Mouse (Mus musculus) liver, adult 2 months (tissue): Measurements from ENCODE around the gene Me1. TPM values are rescaled to one million over a fixed set of nuclear protein-coding genes. Genes with fewer than 3 reads are reported as not detected.
A peak's percentile ranks its signal among the peaks of the same experiment; 100 is the strongest.

Experiments used
- DNase-seq: peaks from one replicate; pipeline ENCODE4 v3.0.0-alpha.2; 2011; ENCODE audit warnings: low read depth, low spot score; ENCODE audit errors: extremely low read depth
- H3K27ac ChIP-seq: fragments of 200-500 bp; replicated peaks from 2 replicates; pipeline ENCODE4 v1.5.1; 2012; ENCODE audit warnings: low read depth, mild to moderate bottlenecking, control low read depth, inconsistent platforms, low read length; ENCODE audit not compliant: insufficient read depth
- H3K27me3 ChIP-seq: fragments of 200-500 bp; 2 replicates; pipeline ENCODE4 v1.6.1; 2012; ENCODE audit warnings: mild to moderate bottlenecking, moderate library complexity, low read length, inconsistent platforms; ENCODE audit not compliant: control insufficient read depth, insufficient read depth
- H3K36me3 ChIP-seq: fragments of 200-500 bp; 2 replicates; pipeline ENCODE4 v1.6.1; 2012; ENCODE audit warnings: low read length, inconsistent platforms; ENCODE audit not compliant: control insufficient read depth, insufficient read depth
- H3K4me1 ChIP-seq: fragments of 200-500 bp; 2 replicates; pipeline ENCODE4 v1.6.1; 2011; ENCODE audit warnings: low read length; ENCODE audit not compliant: control insufficient read depth, insufficient read depth
- H3K4me3 ChIP-seq: fragments of 200-500 bp; 2 replicates; pipeline ENCODE4 v1.5.1; 2011; ENCODE audit warnings: low read depth, mild to moderate bottlenecking, control low read depth, low read length, moderate library complexity; ENCODE audit not compliant: insufficient read depth
- H3K79me2 ChIP-seq: fragments of 200-500 bp; 2 replicates; pipeline ENCODE4 v1.6.1; 2012; ENCODE audit warnings: inconsistent platforms, mild to moderate bottlenecking, low read length, moderate library complexity; ENCODE audit not compliant: control insufficient read depth, insufficient read depth
- H3K9ac ChIP-seq: fragments of 200-500 bp; 2 replicates; pipeline ENCODE4 v1.6.1; 2012; ENCODE audit warnings: low read depth, mild to moderate bottlenecking, control low read depth, inconsistent platforms, low read length
- CTCF ChIP-seq: fragments of 200-500 bp; IDR thresholded peaks from 2 replicates; pipeline ENCODE4 v1.5.1; 2011; ENCODE audit warnings: low read depth, low read length, control low read depth
- POLR2A ChIP-seq: fragments of 200-500 bp; IDR thresholded peaks from 2 replicates; pipeline ENCODE4 v1.6.1; 2011; ENCODE audit warnings: low read length, control low read depth; ENCODE audit not compliant: insufficient read depth; ENCODE audit errors: extremely low read depth
- WGBS: fragments of 180-500 bp; shearing (Covaris S2); methylation state at CpG from one replicate; pipeline ENCODE4 v1.1.7; 2018; 5-methylcytosine and 5-hydroxymethylcytosine counted together
- polyA plus RNA-seq: library from polyadenylated mRNA; depleted of rRNA; stranded (reverse); fragments of >200 nt; gene quantifications from 2 replicates; pipeline ENCODE4 v1.2.3, GENCODE M21; 2012
- total RNA-seq: library from RNA; depleted of rRNA; stranded (reverse); fragments of >200 nt; gene quantifications from 2 replicates; pipeline ENCODE4 v1.2.3, GENCODE M21; 2014

Gene Me1
- total and polyA plus RNA-seq, 2 experiments: 87.4 to 101 TPM

DNA sequence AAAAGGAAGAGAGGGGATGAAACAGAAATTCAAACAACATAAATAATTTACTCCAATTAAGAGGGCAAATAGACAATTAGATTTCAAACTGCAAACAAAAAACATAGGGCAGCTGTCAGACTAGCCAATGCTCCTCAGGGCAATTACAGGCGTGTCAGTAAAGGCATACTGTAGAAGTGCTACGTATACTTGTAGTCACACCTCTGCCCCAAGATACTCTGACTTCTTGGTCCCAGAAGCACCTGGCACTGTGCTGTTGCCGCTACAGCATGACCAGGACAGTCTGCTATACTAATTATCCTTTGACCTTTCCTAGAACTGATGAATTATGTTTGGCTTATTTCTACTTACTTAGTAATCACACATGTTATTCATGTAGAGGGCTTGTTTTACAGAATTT, 44.5 kb downstream of the Me1 start:
- 80% methylated on average over 3 of the region's 3 CpGs for WGBS
- peaks cover 39% of the 10 kb centered on the region for H3K36me3 ChIP-seq
- no peak for TF ChIP-seq POLR2A
- TF ChIP-seq CTCF: no peak
- H3K79me2 ChIP-seq: no peaks in the 10 kb centered on the region; the same call in 1 of the 2 replicates
- H3K4me3 ChIP-seq: no peak overlapping the region
- H3K9ac ChIP-seq: no peak overlapping the region
- H3K27me3 ChIP-seq: no peaks in the 10 kb centered on the region
- DNase-seq: no peak
- H3K27ac ChIP-seq: no peak overlapping the region
- H3K4me1 ChIP-seq: peaks cover 3% of the 10 kb centered on the region; the same call in 1 of the 2 replicates

DNA sequence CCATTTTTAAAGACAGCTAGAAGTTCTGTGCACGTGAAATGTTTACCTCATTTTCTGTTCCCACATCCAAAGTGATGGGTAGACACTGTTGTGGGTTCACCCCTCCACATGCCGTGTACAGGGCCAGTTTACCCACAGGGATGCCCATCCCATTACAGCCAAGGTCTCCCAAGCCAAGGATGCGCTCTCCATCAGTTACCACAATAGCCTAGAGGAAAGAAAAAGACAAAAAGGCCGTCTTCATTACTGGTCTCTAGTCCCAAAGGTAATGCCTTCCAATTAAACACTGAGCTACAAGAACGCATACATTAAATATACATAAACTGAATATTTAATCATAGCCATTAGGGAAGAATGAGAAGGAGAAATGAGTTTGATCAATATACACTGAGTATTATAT, 44.9 kb downstream of the Me1 start:
- H3K4me1 ChIP-seq: peaks cover 3% of the 10 kb centered on the region; the same call in 1 of the 2 replicates
- peaks cover 39% of the 10 kb centered on the region for H3K36me3 ChIP-seq
- DNase-seq: no peak
- TF ChIP-seq POLR2A (no peak), CTCF (no peak)
- no peak overlapping the region for H3K27ac ChIP-seq
- WGBS: 94% methylated on average over 5 of the region's 5 CpGs
- H3K79me2 ChIP-seq: no peaks in the 10 kb centered on the region; the same call in 1 of the 2 replicates
- no peak overlapping the region for H3K4me3 ChIP-seq
- H3K9ac ChIP-seq: no peak overlapping the region
- no peaks in the 10 kb centered on the region for H3K27me3 ChIP-seq

DNA sequence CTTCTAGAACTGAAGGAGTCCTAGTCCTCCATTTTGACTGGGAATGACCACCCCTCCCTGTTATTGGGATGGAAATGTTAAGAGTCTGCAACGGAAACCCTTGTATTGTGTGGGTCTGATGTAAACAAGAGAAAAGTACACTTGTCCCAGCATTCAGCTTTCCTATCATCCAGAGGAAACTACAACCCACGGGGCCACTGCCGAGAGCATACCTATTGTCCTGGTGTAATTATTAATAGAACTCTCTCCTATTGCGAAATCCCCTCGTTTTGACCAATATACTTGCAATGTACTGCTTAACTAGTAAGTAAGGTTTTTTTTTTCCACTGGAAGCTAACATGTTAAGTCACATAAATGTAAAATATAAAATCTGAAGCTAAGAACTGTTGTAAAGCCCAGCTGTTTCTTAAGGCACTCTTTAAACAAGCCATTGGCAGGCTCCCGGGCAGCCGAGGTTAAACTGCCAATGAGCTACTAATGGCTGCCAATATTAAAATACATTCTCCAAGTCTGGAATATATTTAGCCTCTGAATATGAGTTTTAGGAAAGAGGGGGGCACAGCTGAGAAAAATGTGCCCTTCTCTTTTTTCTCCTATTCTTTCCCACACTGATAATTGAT, 47.7 kb downstream of the Me1 start:
- Histone ChIP-seq H3K36me3 (peaks cover 45% of the 10 kb centered on the region), H3K4me3 (no peak overlapping the region), H3K4me1 (peaks cover 8% of the 10 kb centered on the region; the same call in 1 of the 2 replicates), H3K27ac (0 out of 2 replicates have a peak overlapping the region, but pooled peaks have one; percentile 18), H3K79me2 (no peaks in the 10 kb centered on the region; the same call in 1 of the 2 replicates), H3K27me3 (no peaks in the 10 kb centered on the region), H3K9ac (no peak overlapping the region)
- peak; percentile 92 for DNase-seq
- 10% methylated on average over 7 of the region's 7 CpGs for WGBS
- TF ChIP-seq CTCF (no peak), POLR2A (no peak)

DNA sequence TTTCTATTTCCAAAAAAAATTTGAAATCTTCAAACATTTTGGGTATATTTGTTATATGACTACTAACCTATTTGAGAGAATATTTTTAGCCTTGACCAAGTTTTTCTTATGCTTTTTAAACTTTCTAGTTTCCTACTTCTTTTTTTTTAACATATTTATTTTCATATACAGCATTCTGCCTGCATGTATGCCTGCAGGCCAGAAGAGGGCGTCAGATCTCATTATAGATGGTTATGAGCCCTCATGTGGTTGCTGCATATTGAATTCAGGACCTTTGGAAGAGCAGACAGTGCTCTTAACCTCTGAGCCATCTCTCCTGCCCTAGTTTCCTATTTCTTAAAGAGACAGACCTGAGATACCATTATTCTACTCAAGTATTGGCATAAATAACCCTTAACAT, 48.9 kb downstream of the Me1 start:
- Histone ChIP-seq H3K9ac (no peak overlapping the region), H3K4me1 (peaks cover 8% of the 10 kb centered on the region; the same call in 1 of the 2 replicates), H3K27ac (no peak overlapping the region), H3K36me3 (peaks cover 50% of the 10 kb centered on the region), H3K27me3 (no peaks in the 10 kb centered on the region), H3K4me3 (no peak overlapping the region), H3K79me2 (no peaks in the 10 kb centered on the region; the same call in 1 of the 2 replicates)
- DNase-seq: no peak
- WGBS: 24% methylated on average over 1 of the region's 1 CpGs
- TF ChIP-seq POLR2A (no peak), CTCF (peak; percentile 22; the same call in 1 of the 2 replicates)

DNA sequence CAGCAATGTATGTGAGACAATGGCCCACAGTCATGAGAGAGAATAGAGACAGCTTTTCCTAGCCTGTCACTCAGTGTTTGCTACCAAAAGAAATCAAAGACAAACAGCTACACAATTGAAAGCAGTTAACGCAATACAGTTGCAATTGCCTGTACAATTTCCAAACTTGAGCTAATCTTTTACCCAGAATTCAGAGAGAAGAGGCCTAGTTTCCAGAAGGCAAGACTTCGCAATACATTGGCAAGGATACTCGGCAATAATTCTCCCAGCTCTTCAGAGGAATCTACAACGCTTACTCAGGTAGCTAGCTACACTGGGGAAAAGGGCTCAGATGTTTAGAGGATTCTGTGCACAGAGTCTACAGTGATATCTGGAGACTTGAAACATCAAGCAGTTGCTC, 52.3 kb downstream of the Me1 start:
- peak; percentile 93 for DNase-seq

DNA sequence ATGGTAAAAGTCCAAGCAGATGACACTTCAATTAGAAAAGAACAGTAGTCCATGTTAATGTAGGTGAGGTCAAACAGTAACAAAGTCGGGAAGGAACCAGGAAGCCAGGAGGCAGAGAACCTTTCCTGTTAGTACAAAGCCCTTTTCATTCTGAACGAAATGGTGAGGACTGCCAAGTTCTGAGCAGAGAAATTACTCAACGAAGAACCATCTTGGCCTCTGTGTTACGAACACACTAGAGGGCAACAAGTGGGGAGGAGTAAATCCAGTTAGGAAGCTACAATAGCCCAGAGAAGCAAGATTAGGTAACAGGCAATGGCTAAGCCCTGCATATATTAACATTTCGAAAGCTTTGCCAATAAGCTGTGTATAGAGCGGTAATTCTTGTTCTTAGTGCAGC, 57.0 kb downstream of the Me1 start:
- Histone ChIP-seq H3K4me1 (peaks cover 4% of the 10 kb centered on the region; the same call in 1 of the 2 replicates), H3K27ac (0 out of 2 replicates have a peak overlapping the region, but pooled peaks have one; percentile 8), H3K4me3 (no peak overlapping the region), H3K9ac (no peak overlapping the region), H3K79me2 (no peaks in the 10 kb centered on the region; the same call in 1 of the 2 replicates), H3K36me3 (peaks cover 55% of the 10 kb centered on the region), H3K27me3 (no peaks in the 10 kb centered on the region)
- 29% methylated on average over 6 of the region's 6 CpGs for WGBS
- TF ChIP-seq POLR2A (no peak), CTCF (no peak)
- DNase-seq: peak; percentile 81

More for the DNA sequence above, 52.3 kb downstream of the Me1 start:
- Histone ChIP-seq H3K4me3 (no peak overlapping the region), H3K27me3 (no peaks in the 10 kb centered on the region), H3K36me3 (peaks cover 50% of the 10 kb centered on the region), H3K4me1 (peaks cover 8% of the 10 kb centered on the region; the same call in 1 of the 2 replicates), H3K9ac (no peak overlapping the region), H3K27ac (no peak overlapping the region), H3K79me2 (no peaks in the 10 kb centered on the region; the same call in 1 of the 2 replicates)
- TF ChIP-seq POLR2A (no peak), CTCF (no peak)
- 25% methylated on average over 4 of the region's 4 CpGs for WGBS
